Mouse (Mus musculus): ENCODE measurements around the gene Fbxo36. TPM values are rescaled to one million over a fixed set of nuclear protein-coding genes. Genes with fewer than 3 reads are reported as not detected.
A peak's percentile ranks its signal among the peaks of the same experiment; 100 is the strongest.

The Fbxo36 gene
- polyA plus RNA-seq (2014; fragmentation: Nextera tagmentation; extraction: Ambion mirVana): 8.7 and 9.1 TPM in 2 replicates

DNA sequence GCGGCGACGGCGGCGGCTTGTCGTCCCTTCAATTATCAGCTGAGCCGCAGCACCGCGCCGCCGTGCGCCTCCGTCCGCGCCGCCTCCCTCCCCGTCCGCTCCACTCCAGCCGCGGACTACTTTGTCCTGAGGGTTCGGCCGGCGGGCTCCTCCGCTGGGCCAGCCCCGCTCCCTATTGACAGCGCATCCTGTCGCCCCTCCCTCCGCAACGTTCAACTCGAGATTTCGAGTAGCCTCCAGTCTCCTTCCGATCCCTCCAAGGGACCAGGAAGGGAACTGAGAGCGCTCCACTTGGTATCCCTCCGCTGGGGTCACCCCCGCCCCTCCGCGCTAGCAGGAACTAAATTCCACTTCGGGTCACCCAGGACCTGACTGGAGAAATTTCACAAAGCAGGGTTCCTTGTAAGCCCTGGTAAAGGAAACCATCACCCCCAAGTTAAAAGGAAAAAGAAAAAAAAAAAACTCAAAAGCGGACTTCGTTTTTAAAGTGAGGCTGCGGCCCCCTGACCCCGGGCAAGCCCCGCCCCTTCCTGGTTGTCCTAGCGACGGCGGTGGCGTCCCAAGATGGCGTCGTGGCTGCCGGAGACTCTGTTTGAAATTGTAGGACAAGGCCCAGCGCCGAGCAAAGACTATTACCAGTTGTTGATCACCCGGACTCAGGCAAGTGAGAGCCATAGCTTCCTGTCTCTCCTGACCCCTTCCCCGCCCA, at the start of gene Fbxo36:
TSS of gene Fbxo36 (plus strand) at position 533 of the 709 bp plus-strand sequence.
- Histone ChIP-seq H3K36me3 (ENCODE audit: control insufficient read depth, insufficient read depth, low read length) (no peaks in the 10 kb centered on the region), H3K4me2 (peak within 1 kb of the TSS; percentile 79), H3K27me3 (ENCODE audit: control insufficient read depth, insufficient read depth, low read length) (no peaks in the 10 kb centered on the region), H3K4me1 (ENCODE audit: control insufficient read depth, insufficient read depth, low read length) (0 out of 2 replicates have a peak, but pooled peaks cover 2% of the 10 kb centered on the region), H3K27ac (ENCODE audit: low read depth, low read length) (peak within 1 kb of the TSS; percentile 98), H3K4me3 (ENCODE audit: low read depth, low read length) (peak within 1 kb of the TSS; percentile 97), H3K9me3 (replicated peaks; ENCODE audit: control insufficient read depth, low read length) (no peaks in the 10 kb centered on the region), H3K9ac (ENCODE audit: low read depth, low read length) (peak within 1 kb of the TSS; percentile 99)
- under 1% methylated on average over 49 of the region's 54 CpGs for WGBS (ENCODE audit: insufficient replicate concordance)
- ATAC-seq (replicated peaks; ENCODE audit: insufficient number of reproducible peaks, low FRiP score, low TSS enrichment): peak; percentile 91

DNA sequence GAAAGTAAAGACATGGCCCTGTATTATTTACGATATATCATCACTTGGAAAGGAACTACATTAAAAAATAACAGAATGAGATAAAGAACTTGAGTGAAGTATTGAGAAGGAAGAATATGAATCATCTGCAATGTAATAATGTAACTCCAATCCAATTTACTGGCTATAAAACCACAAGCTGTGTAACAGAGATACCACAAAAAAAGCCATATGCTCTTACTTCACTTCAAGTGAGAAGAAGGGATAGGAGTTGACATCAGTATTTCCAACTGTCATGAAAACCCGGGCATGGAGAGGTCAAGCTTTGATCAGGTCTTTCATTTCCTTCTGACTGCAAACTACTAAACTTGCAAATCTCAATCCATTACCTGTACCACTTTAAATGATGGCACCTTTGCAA, 48.2 kb upstream of the Fbxo36 start:
- Histone ChIP-seq H3K9ac (ENCODE audit: low read depth, low read length) (no peak overlapping the region), H3K27ac (ENCODE audit: low read depth, low read length) (no peak overlapping the region), H3K4me3 (ENCODE audit: low read depth, low read length) (no peak overlapping the region), H3K27me3 (ENCODE audit: control insufficient read depth, insufficient read depth, low read length) (no peaks in the 10 kb centered on the region), H3K9me3 (replicated peaks; ENCODE audit: control insufficient read depth, low read length) (no peaks in the 10 kb centered on the region), H3K36me3 (ENCODE audit: control insufficient read depth, insufficient read depth, low read length) (peaks cover 15% of the 10 kb centered on the region), H3K4me2 (no peak overlapping the region), H3K4me1 (ENCODE audit: control insufficient read depth, insufficient read depth, low read length) (no peaks in the 10 kb centered on the region)
- no peak for ATAC-seq (replicated peaks; ENCODE audit: insufficient number of reproducible peaks, low FRiP score, low TSS enrichment)
- WGBS (ENCODE audit: insufficient replicate concordance): 84% methylated on average over 2 of the region's 2 CpGs

DNA sequence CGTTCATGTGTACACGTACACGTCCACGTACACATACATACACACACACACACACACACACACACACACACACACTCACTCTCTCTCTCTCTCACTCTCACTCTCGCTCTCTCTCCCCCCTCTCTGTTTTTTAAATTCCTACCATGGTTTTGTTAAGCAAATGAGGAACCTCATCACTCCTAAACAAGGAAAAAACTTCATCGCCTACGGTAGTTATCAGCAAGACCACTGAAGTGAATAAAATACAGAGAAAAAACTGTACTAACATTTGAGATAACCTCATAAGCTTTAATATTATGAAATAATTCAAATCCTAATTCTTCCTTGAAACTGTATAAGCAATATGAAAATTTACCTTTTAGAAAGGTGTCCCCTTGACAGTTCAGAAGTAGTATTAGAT, 44.3 kb upstream of the Fbxo36 start:
- no peaks in the 10 kb centered on the region for H3K27me3 ChIP-seq (ENCODE audit: control insufficient read depth, insufficient read depth, low read length)
- peaks cover 12% of the 10 kb centered on the region for H3K36me3 ChIP-seq (ENCODE audit: control insufficient read depth, insufficient read depth, low read length)
- ATAC-seq (replicated peaks; ENCODE audit: insufficient number of reproducible peaks, low FRiP score, low TSS enrichment): no peak
- H3K4me3 ChIP-seq (ENCODE audit: low read depth, low read length): no peak overlapping the region
- no peaks in the 10 kb centered on the region for H3K4me1 ChIP-seq (ENCODE audit: control insufficient read depth, insufficient read depth, low read length)
- H3K9me3 ChIP-seq (replicated peaks; ENCODE audit: control insufficient read depth, low read length): no peaks in the 10 kb centered on the region
- H3K4me2 ChIP-seq: no peak overlapping the region
- no peak overlapping the region for H3K27ac ChIP-seq (ENCODE audit: low read depth, low read length)
- 93% methylated on average over 7 of the region's 7 CpGs for WGBS (ENCODE audit: insufficient replicate concordance)
- no peak overlapping the region for H3K9ac ChIP-seq (ENCODE audit: low read depth, low read length)

DNA sequence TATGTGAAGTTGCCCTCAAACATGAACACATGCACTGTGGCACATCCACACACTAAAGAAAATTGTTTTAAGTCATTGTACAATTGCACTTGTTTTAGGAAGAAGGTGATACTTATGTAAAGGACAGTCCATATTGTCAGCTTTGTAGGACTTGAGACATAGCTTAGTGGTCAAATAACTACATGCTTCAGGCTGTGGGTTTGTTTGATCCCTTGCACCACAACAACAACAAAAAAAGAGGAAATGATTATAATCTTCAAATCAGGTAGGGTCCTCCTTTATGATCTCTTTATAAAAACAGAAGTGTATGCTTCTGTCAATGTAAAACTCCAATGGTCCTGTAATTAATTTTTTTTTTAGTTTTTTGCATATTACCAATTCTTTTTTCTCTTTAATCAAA, 40.5 kb upstream of the Fbxo36 start:
- Histone ChIP-seq H3K4me3 (ENCODE audit: low read depth, low read length) (no peak overlapping the region), H3K27ac (ENCODE audit: low read depth, low read length) (no peak overlapping the region), H3K9me3 (replicated peaks; ENCODE audit: control insufficient read depth, low read length) (no peaks in the 10 kb centered on the region), H3K4me2 (no peak overlapping the region), H3K4me1 (ENCODE audit: control insufficient read depth, insufficient read depth, low read length) (no peaks in the 10 kb centered on the region), H3K36me3 (ENCODE audit: control insufficient read depth, insufficient read depth, low read length) (no peaks in the 10 kb centered on the region), H3K9ac (ENCODE audit: low read depth, low read length) (no peak overlapping the region), H3K27me3 (ENCODE audit: control insufficient read depth, insufficient read depth, low read length) (no peaks in the 10 kb centered on the region)
- no peak for ATAC-seq (replicated peaks; ENCODE audit: insufficient number of reproducible peaks, low FRiP score, low TSS enrichment)

DNA sequence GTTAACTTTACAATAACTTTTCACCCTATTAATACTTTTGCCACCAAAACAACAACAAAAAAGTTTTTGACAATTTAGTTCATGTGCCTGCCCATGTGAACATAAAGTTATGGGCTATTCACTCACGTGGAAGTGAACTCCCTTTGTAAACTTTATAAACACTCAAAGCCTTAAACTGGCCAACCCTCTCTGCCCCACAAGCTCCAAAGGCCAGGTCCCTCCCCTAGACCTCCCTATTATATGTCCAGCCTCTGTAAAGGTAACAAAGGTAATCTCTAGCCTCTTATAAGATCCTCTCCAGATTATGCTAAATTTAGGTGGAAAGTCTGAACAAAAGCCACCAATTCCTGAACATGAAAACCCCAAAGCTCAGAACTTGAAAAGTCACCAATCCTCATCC, 35.9 kb upstream of the Fbxo36 start:
- no peak for ATAC-seq (replicated peaks; ENCODE audit: insufficient number of reproducible peaks, low FRiP score, low TSS enrichment)
- 87% methylated on average over 1 of the region's 1 CpGs for WGBS (ENCODE audit: insufficient replicate concordance)

DNA sequence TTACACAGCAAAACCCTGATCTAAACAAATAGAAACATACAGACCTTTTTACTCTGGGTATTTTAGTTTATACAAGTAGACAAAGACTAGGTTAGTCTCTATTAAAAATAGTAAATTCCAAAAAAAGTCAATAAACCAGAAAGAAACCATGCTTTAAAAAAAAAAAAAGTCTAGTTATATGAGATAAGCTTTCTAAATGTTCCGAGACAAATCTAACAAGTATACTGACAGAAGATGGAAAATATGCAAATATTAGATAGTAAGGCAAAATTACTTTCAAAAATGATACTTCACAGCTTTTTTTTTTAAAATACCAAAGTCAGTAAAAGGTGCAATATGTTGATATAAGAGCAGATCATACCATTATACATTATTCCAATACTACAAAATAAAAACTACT, 22.0 kb upstream of the Fbxo36 start:
- Histone ChIP-seq H3K4me1 (ENCODE audit: control insufficient read depth, insufficient read depth, low read length) (no peaks in the 10 kb centered on the region), H3K4me3 (ENCODE audit: low read depth, low read length) (no peak overlapping the region), H3K9ac (ENCODE audit: low read depth, low read length) (no peak overlapping the region), H3K36me3 (ENCODE audit: control insufficient read depth, insufficient read depth, low read length) (peaks cover 2% of the 10 kb centered on the region; the same call in 1 of the 2 replicates), H3K27ac (ENCODE audit: low read depth, low read length) (no peak overlapping the region), H3K9me3 (replicated peaks; ENCODE audit: control insufficient read depth, low read length) (no peaks in the 10 kb centered on the region), H3K4me2 (no peak overlapping the region), H3K27me3 (ENCODE audit: control insufficient read depth, insufficient read depth, low read length) (no peaks in the 10 kb centered on the region)
- ATAC-seq (replicated peaks; ENCODE audit: insufficient number of reproducible peaks, low FRiP score, low TSS enrichment): no peak
- WGBS (ENCODE audit: insufficient replicate concordance): 88% methylated on average over 1 of the region's 1 CpGs

More for the DNA sequence above, 35.9 kb upstream of the Fbxo36 start:
- no peaks in the 10 kb centered on the region for H3K9me3 ChIP-seq (replicated peaks; ENCODE audit: control insufficient read depth, low read length)
- no peaks in the 10 kb centered on the region for H3K27me3 ChIP-seq (ENCODE audit: control insufficient read depth, insufficient read depth, low read length)
- H3K36me3 ChIP-seq (ENCODE audit: control insufficient read depth, insufficient read depth, low read length): no peaks in the 10 kb centered on the region
- H3K4me1 ChIP-seq (ENCODE audit: control insufficient read depth, insufficient read depth, low read length): no peaks in the 10 kb centered on the region
- H3K4me3 ChIP-seq (ENCODE audit: low read depth, low read length): no peak overlapping the region
- no peak overlapping the region for H3K9ac ChIP-seq (ENCODE audit: low read depth, low read length)
- no peak overlapping the region for H3K4me2 ChIP-seq
- no peak overlapping the region for H3K27ac ChIP-seq (ENCODE audit: low read depth, low read length)

DNA sequence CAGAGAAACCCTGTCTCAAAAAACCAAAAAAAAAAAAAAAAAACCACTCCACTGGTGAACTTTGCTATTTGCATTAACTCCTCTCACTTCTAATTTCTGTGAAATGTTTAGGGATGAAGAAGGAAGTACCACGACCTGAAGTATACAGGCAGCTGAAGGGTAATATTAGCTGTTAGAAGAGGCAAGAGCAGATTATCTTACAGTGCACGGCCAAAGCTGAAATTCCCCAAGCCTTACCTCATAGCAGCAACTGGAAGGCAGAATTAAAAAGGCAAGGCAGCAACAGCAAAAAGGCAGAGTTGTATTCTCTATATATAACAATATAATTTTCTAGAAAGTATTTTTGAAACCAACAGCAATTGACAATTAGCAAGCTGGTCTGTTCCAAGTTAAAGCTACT, 14.6 kb upstream of the Fbxo36 start:
- H3K27me3 ChIP-seq (ENCODE audit: control insufficient read depth, insufficient read depth, low read length): no peaks in the 10 kb centered on the region
- no peaks in the 10 kb centered on the region for H3K4me1 ChIP-seq (ENCODE audit: control insufficient read depth, insufficient read depth, low read length)
- 27% methylated on average over 2 of the region's 2 CpGs for WGBS (ENCODE audit: insufficient replicate concordance)
- no peak overlapping the region for H3K9ac ChIP-seq (ENCODE audit: low read depth, low read length)
- H3K9me3 ChIP-seq (replicated peaks; ENCODE audit: control insufficient read depth, low read length): no peaks in the 10 kb centered on the region
- no peak for ATAC-seq (replicated peaks; ENCODE audit: insufficient number of reproducible peaks, low FRiP score, low TSS enrichment)
- no peak overlapping the region for H3K4me2 ChIP-seq
- H3K4me3 ChIP-seq (ENCODE audit: low read depth, low read length): no peak overlapping the region
- no peak overlapping the region for H3K27ac ChIP-seq (ENCODE audit: low read depth, low read length)
- peaks cover 4% of the 10 kb centered on the region; the same call in 1 of the 2 replicates for H3K36me3 ChIP-seq (ENCODE audit: control insufficient read depth, insufficient read depth, low read length)

DNA sequence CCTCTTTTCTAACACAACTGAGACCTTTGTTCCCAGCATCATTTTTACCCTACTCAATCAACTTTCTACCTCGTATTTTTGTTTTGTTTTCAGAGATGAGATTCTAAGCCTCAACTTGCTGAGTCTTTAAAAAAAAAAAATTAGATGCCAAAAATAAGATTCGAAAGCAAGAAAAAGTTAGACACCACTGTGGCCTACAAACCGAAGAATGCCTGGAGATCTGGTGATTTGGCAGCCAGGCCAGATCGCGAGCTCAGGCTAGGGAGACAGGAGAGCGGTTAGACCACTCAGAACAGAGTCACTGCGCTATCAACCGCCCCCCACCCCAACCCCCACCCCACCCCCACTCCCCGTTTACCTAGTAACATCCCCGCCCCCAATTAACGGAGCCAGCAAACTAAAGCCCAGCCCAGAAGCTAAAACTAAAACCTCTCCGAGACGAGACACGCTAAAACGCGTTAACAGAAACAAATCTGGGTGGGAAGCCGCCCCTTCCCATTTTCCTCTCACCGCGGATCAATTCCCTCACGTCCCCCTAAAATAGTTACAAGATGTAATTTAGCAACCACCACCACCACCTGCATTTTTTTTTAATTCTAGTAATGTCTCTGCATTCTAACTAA, 2.0 kb upstream of the Fbxo36 start:
- H3K27ac ChIP-seq (ENCODE audit: low read depth, low read length): peak overlapping the region; percentile 98
- H3K9me3 ChIP-seq (replicated peaks; ENCODE audit: control insufficient read depth, low read length): no peaks in the 10 kb centered on the region
- 0 out of 2 replicates have a peak, but pooled peaks cover 2% of the 10 kb centered on the region for H3K4me1 ChIP-seq (ENCODE audit: control insufficient read depth, insufficient read depth, low read length)
- H3K36me3 ChIP-seq (ENCODE audit: control insufficient read depth, insufficient read depth, low read length): peaks cover 4% of the 10 kb centered on the region; the same call in 1 of the 2 replicates
- WGBS (ENCODE audit: insufficient replicate concordance): 7% methylated on average over 20 of the region's 20 CpGs
- peak overlapping the region; percentile 97 for H3K4me3 ChIP-seq (ENCODE audit: low read depth, low read length)
- peak overlapping the region; percentile 71 for H3K4me2 ChIP-seq
- peak overlapping the region; percentile 99 for H3K9ac ChIP-seq (ENCODE audit: low read depth, low read length)
- no peak for ATAC-seq (replicated peaks; ENCODE audit: insufficient number of reproducible peaks, low FRiP score, low TSS enrichment)
- H3K27me3 ChIP-seq (ENCODE audit: control insufficient read depth, insufficient read depth, low read length): no peaks in the 10 kb centered on the region

Measured in heart, embryonic 11.5 days (tissue).